Mouse (Mus musculus) heart, embryonic 16.5 days (tissue): ENCODE data around the gene Nrip2. TPM values are rescaled to one million over a fixed set of nuclear protein-coding genes. Genes with fewer than 3 reads are reported as not detected.

Experiments used
- ATAC-seq: fragments of 200-750 bp; cut with Nextera tagmentation; replicated peaks from 2 replicates; pipeline ENCODE4 v1.8.0; 2017; ENCODE audit warnings: moderate number of reproducible peaks; ENCODE audit not compliant: insufficient read depth, low FRiP score; ENCODE audit errors: extremely low read depth
- H3K27ac ChIP-seq: fragments of 300-500 bp; sonication (generic); 2 replicates; pipeline ENCODE4 v1.5.1; 2014; ENCODE audit warnings: mild to moderate bottlenecking, low read length, control low read depth, moderate library complexity
- H3K27me3 ChIP-seq: fragments of 300-500 bp; sonication (generic); 2 replicates; pipeline ENCODE4 v1.6.1; 2014; ENCODE audit warnings: low read length, mixed read lengths; ENCODE audit not compliant: control insufficient read depth, insufficient read depth
- H3K36me3 ChIP-seq: fragments of 300-500 bp; sonication (generic); 2 replicates; pipeline ENCODE4 v1.6.1; 2014; ENCODE audit not compliant: control insufficient read depth, insufficient read depth
- H3K4me1 ChIP-seq: fragments of 300-500 bp; sonication (generic); 2 replicates; pipeline ENCODE4 v1.6.1; 2014; ENCODE audit warnings: low read length, mixed read lengths; ENCODE audit not compliant: control insufficient read depth, insufficient read depth
- H3K4me2 ChIP-seq: fragments of 300-500 bp; sonication (generic); 2 replicates; pipeline ENCODE4 v1.6.1; 2014; ENCODE audit warnings: low read depth, mild to moderate bottlenecking, control low read depth, low read length
- H3K4me3 ChIP-seq: fragments of 300-500 bp; sonication (generic); 2 replicates; pipeline ENCODE4 v1.5.1; 2014; ENCODE audit warnings: mild to moderate bottlenecking, control low read depth, low read length
- H3K9ac ChIP-seq: fragments of 300-500 bp; sonication (generic); 2 replicates; pipeline ENCODE4 v1.6.1; 2014; ENCODE audit warnings: low read length, control low read depth
- H3K9me3 ChIP-seq: fragments of 300-500 bp; sonication (generic); replicated peaks from 2 replicates; pipeline ENCODE4 v1.6.1; 2016; ENCODE audit warnings: low read length; ENCODE audit not compliant: control insufficient read depth
- WGBS: fragments of 180-500 bp; shearing (Covaris S2); extraction: QIAGEN DNeasy Blood & Tissue Kit; methylation state at CpG from one replicate; pipeline ENCODE4 v1.1.7; 2014; 5-methylcytosine and 5-hydroxymethylcytosine counted together
- polyA plus RNA-seq: library from polyadenylated mRNA; unstranded; fragments of >200 nt; fragmentation: Nextera tagmentation; extraction: Ambion mirVana; gene quantifications from 2 replicates; pipeline ENCODE4 v1.2.1, GENCODE M21; 2015

Nrip2 gene
- polyA plus RNA-seq, 1 experiment from 2014 or later = 4.1 TPM

GRCm38 (mm10) chr6:128410305-128410704 is 11.2 kb downstream of the Nrip2 start:
- no peaks in the 10 kb centered on the region for H3K4me1 ChIP-seq
- peaks cover 46% of the 10 kb centered on the region for H3K36me3 ChIP-seq
- H3K9me3 ChIP-seq = no peaks in the 10 kb centered on the region
- no peaks in the 10 kb centered on the region for H3K27me3 ChIP-seq
- H3K4me3 ChIP-seq = no peak overlapping the region
- 91% methylated on average over 13 of the region's 13 CpGs for WGBS
- no peak overlapping the region for H3K4me2 ChIP-seq
- H3K27ac ChIP-seq = no peak overlapping the region
- H3K9ac ChIP-seq = no peak overlapping the region
- ATAC-seq = no peak

- no peak overlapping the region for H3K4me2 ChIP-seq
- no peak overlapping the region for H3K9ac ChIP-seq
- H3K27ac ChIP-seq = no peak overlapping the region
- H3K4me1 ChIP-seq = no peaks in the 10 kb centered on the region
- 20% methylated on average over 3 of the region's 3 CpGs for WGBS
- no peak overlapping the region for H3K4me3 ChIP-seq
- ATAC-seq = no peak
- H3K9me3 ChIP-seq = no peaks in the 10 kb centered on the region
- peaks cover 45% of the 10 kb centered on the region for H3K36me3 ChIP-seq
- no peaks in the 10 kb centered on the region for H3K27me3 ChIP-seq
Observed at GRCm38 (mm10) chr6:128411115-128411514, 12.0 kb downstream of the Nrip2 start.

GRCm38 (mm10) chr6:128416169-128416568 is 17.1 kb downstream of the Nrip2 start:
- H3K36me3 ChIP-seq = peaks cover 20% of the 10 kb centered on the region
- no peaks in the 10 kb centered on the region for H3K27me3 ChIP-seq
- ATAC-seq = no peak
- H3K4me2 ChIP-seq = no peak overlapping the region
- 80% methylated on average over 5 of the region's 5 CpGs for WGBS
- H3K9ac ChIP-seq = no peak overlapping the region
- H3K9me3 ChIP-seq = no peaks in the 10 kb centered on the region
- no peak overlapping the region for H3K27ac ChIP-seq
- no peak overlapping the region for H3K4me3 ChIP-seq
- no peaks in the 10 kb centered on the region for H3K4me1 ChIP-seq

DNA sequence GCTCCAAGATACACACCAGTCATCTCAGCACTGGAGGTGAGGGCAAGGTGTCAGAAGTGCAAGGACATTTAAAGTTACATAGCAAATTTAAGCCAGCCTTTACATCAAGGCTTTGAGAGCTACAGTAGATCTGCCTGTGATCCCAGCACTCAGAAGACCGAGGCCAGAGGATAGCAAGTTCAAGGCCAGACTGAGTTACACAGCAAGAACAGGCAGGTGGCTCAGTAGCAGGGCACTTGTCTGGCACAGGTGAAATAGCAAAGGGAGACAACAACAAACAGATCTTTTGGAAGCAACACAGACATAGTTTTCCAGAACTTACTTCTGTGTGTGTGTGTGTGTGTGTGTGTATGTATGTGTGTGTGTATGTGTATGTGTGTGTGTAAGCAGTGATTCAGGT is 19.0 kb downstream of the Nrip2 start:
- H3K9ac ChIP-seq = no peak overlapping the region
- ATAC-seq = no peak
- H3K27me3 ChIP-seq = no peaks in the 10 kb centered on the region
- H3K4me1 ChIP-seq = no peaks in the 10 kb centered on the region
- no peak overlapping the region for H3K4me3 ChIP-seq
- H3K9me3 ChIP-seq = no peaks in the 10 kb centered on the region
- H3K36me3 ChIP-seq = peaks cover 6% of the 10 kb centered on the region; the same call in 1 of the 2 replicates
- WGBS = 75% methylated on average over 1 of the region's 1 CpGs
- no peak overlapping the region for H3K4me2 ChIP-seq
- no peak overlapping the region for H3K27ac ChIP-seq

DNA sequence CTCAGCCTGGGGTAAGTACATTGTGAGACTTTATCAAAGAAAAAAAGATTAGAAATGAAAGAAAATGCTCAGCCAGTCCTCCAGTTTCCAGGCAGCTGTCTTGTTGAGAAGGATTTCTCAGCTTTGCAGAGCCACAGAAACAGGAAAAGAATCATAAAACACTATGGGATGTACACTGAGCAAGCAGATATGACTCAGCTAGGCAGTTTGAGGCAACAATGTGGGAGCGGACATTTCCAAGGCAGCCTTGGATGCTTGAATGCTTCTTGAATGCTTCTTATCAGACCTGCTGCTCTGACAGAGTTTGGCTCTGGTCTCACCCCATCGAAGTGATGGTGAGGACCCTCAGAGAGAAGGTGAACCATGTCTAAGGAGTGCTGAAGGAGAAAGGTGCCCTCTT is 21.9 kb downstream of the Nrip2 start:
- H3K4me3 ChIP-seq = no peak overlapping the region
- peaks cover 4% of the 10 kb centered on the region; the same call in 1 of the 2 replicates for H3K36me3 ChIP-seq
- no peak overlapping the region for H3K4me2 ChIP-seq
- H3K9ac ChIP-seq = no peak overlapping the region
- ATAC-seq = no peak
- WGBS = 40% methylated on average over 2 of the region's 2 CpGs
- H3K9me3 ChIP-seq = no peaks in the 10 kb centered on the region
- H3K27ac ChIP-seq = no peak overlapping the region
- peaks cover 4% of the 10 kb centered on the region; the same call in 1 of the 2 replicates for H3K4me1 ChIP-seq
- no peaks in the 10 kb centered on the region for H3K27me3 ChIP-seq

GRCm38 (mm10) chr6:128421480-128421879 is 22.4 kb downstream of the Nrip2 start:
- H3K4me3 ChIP-seq = no peak overlapping the region
- no peak overlapping the region for H3K4me2 ChIP-seq
- no peaks in the 10 kb centered on the region for H3K9me3 ChIP-seq
- H3K27ac ChIP-seq = no peak overlapping the region
- H3K36me3 ChIP-seq = peaks cover 4% of the 10 kb centered on the region; the same call in 1 of the 2 replicates
- H3K27me3 ChIP-seq = no peaks in the 10 kb centered on the region
- ATAC-seq = no peak
- H3K4me1 ChIP-seq = peaks cover 4% of the 10 kb centered on the region; the same call in 1 of the 2 replicates
- WGBS = 78% methylated on average over 3 of the region's 3 CpGs
- H3K9ac ChIP-seq = no peak overlapping the region

DNA sequence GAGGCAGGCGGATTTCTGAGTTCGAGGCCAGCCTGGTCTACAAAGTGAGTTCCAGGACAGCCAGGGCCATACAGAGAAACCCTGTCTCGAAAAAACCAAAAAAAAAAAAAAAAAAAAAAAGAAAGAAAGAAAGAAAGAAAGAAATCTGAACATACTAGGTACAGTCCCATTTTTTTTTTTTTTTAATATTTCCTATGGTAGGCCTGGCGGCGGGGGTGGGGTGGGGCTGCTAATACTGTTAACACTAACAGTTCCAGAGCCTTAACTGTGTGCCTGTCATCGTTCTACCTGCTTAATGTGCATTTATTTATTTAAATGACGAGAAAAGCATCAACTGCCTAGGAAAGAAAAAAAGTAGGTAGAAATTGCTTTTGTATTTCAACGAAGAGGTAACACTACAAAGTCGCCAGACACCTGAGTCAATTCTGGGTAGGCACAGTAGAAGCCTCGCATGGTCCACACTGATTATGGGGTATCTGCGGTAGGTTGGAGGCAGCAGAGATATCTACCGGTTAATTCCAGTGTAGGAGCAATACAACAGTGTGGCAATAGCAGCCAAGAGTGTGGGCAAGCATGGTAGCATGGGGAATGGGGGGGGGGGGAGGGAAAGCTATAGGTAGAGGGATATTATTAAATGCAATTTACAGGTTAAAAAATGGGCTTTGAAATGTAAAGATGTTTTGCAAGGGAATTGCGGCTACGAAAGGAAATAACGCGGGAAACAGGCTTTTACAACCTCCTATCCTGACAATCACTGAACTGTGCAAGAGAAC is 24.6 kb downstream of the Nrip2 start:
- no peak for ATAC-seq
- WGBS = 39% methylated on average over 15 of the region's 16 CpGs

DNA sequence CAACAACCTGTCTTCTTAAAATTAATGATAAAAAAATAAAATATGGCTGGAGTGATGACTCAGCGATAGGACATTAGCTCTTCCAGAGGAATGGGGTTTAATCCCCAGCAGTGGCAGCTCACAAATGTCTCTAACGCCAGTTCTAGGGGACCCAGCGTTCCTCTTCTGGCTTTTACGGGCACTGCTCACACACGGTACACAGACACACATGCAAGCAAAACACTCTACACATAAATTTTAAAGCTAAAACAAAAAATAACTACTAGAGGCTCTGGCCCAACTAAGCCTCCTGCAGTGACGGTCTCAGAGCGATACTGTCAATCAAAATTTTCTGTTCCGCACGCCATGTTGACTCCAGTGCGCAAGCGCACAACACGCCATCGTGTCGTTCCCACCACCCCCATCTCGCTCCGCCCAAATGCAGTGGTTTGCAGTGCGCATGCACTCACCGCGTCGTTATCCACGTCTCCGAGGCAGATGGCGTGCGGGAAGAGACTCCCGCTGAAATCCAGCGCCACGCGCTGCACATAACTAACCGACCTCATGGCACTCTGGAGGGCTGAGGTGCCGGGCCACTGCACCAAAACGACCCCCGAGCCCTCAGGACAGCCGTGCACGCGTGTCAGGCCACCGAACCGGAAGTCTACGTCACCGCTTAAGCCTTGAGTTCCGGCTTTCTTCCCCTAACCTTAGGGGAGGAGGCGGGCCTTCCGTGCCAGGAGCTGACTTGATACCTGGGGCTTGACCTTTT is 25.3 kb downstream of the Nrip2 start, which contains the start of gene Itfg2:
TSS of gene Itfg2 (minus strand) at position 663 of the 751 bp plus-strand sequence.
- WGBS = under 1% methylated on average over 42 of the region's 42 CpGs
- ATAC-seq = peak; percentile 97
- no peaks in the 10 kb centered on the region for H3K9me3 ChIP-seq
- peak within 1 kb of the TSS; percentile 77 for H3K4me2 ChIP-seq
- H3K27me3 ChIP-seq = no peaks in the 10 kb centered on the region
- peak within 1 kb of the TSS; percentile 74 for H3K9ac ChIP-seq
- H3K4me3 ChIP-seq = peak within 1 kb of the TSS; percentile 76
- H3K27ac ChIP-seq = peak within 1 kb of the TSS; percentile 88
- peaks cover 13% of the 10 kb centered on the region for H3K36me3 ChIP-seq
- peaks cover 4% of the 10 kb centered on the region; the same call in 1 of the 2 replicates for H3K4me1 ChIP-seq

More for the DNA sequence above, 24.6 kb downstream of the Nrip2 start:
- peaks cover 6% of the 10 kb centered on the region for H3K36me3 ChIP-seq
- no peaks in the 10 kb centered on the region for H3K27me3 ChIP-seq
- H3K9ac ChIP-seq = peak overlapping the region; percentile 74
- H3K4me1 ChIP-seq = peaks cover 4% of the 10 kb centered on the region; the same call in 1 of the 2 replicates
- H3K27ac ChIP-seq = peak overlapping the region; percentile 88
- H3K9me3 ChIP-seq = no peaks in the 10 kb centered on the region
- H3K4me2 ChIP-seq = peak overlapping the region; percentile 70
- H3K4me3 ChIP-seq = peak overlapping the region; percentile 76

GRCm38 (mm10) chr6:128425046-128425445 is 25.9 kb downstream of the Nrip2 start:
- peak overlapping the region; percentile 76 for H3K4me3 ChIP-seq
- H3K36me3 ChIP-seq = peaks cover 14% of the 10 kb centered on the region
- 20% methylated on average over 9 of the region's 9 CpGs for WGBS
- H3K27ac ChIP-seq = peak overlapping the region; percentile 88
- peaks cover 4% of the 10 kb centered on the region; the same call in 1 of the 2 replicates for H3K4me1 ChIP-seq
- no peaks in the 10 kb centered on the region for H3K27me3 ChIP-seq
- H3K9me3 ChIP-seq = no peaks in the 10 kb centered on the region
- H3K9ac ChIP-seq = peak overlapping the region; percentile 74
- peak overlapping the region; percentile 77 for H3K4me2 ChIP-seq
- no peak for ATAC-seq
